Mouse (Mus musculus): Measurements from ENCODE around the gene Fam50b.
A peak's percentile ranks its signal among the peaks of the same experiment; 100 is the strongest.

The Fam50b gene

GRCm38 (mm10) chr13:34739071-34739470, 4.4 kb downstream of the Fam50b start:
- no peak for DNase-seq (ENCODE audit: low spot score)

DNA sequence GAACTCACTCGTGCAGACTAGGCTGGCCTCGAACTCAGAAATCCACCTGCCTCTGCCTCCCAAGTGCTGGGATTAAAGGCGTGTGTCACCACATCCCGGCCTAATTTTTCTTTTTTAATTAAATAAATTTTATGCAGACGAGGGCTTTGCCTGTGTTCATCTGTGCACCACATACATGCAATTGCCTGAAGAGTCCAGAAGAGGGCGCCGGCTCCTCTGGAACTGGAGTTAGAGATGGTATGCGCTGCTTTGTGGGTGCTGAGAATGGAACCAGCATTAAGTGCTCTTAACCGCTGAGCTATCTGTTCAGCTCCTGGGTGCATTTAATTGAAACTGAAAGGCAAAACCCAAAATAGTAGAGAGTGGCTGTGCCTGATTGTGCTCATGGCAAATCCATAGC, 6.6 kb downstream of the Fam50b start:
- DNase-seq (ENCODE audit: low spot score), result no peak

DNA sequence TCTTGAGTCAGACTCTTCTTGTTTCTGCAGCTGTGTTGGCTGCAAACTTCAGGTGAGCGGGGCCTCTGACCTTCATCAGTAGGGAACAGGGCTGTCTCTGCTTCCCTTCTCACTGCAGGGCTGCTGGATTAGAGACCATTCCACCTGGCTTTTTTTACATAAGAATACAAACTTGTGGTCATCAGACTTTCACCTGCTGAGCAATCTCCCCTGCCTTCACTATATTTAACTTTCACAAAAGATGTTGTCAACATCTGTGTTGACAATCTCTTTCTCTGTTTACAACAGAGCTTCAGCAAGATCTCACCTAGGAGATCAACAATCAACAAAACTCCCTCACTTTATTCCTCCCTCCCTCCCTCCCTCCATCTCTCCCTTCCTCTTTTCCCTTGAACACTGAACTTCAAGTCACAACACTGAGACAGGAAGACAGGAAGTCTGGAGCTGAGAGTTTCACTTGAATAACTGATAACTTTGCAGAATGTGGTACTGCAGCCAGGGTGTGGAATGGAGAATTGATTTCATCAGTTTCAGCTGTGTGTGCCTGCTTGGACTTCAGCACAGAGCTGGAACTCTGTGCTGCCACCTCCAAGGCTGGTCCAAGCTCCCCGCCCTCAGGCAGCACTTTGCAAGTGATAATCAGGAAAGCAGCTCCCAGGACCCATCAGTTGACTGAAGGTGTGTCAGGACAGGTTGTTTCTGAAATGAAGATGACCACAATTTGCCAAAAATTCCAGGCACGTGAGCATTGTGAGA, 7.3 kb downstream of the Fam50b start:
- no peak for DNase-seq (ENCODE audit: low spot score)

GRCm38 (mm10) chr13:34746811-34747210, 12.2 kb downstream of the Fam50b start:
- no peak for DNase-seq (ENCODE audit: low spot score)

DNA sequence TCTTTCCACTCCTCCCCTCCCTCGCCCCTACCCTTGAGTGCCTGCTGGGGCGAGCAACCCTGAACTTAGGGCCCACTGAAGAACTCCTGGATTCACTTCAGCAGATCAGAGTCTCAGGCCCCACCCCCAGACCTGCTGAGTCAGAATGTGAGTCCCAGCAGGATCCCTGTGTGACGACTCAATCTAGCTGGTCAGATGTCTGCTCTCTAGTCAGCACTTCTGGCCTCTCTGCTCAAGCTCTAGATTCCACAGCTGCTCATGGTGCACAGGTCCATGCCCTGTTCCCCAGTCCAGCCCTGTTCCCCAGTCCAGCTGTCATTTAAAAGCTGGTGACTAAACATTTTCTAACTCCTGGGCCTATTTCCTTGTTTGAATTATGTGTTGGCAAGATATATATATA, 13.9 kb downstream of the Fam50b start:
- peak; percentile 10 for DNase-seq (ENCODE audit: low spot score)

GRCm38 (mm10) chr13:34759202-34759601, 24.6 kb downstream of the Fam50b start:
- no peak for DNase-seq (ENCODE audit: low spot score)

DNA sequence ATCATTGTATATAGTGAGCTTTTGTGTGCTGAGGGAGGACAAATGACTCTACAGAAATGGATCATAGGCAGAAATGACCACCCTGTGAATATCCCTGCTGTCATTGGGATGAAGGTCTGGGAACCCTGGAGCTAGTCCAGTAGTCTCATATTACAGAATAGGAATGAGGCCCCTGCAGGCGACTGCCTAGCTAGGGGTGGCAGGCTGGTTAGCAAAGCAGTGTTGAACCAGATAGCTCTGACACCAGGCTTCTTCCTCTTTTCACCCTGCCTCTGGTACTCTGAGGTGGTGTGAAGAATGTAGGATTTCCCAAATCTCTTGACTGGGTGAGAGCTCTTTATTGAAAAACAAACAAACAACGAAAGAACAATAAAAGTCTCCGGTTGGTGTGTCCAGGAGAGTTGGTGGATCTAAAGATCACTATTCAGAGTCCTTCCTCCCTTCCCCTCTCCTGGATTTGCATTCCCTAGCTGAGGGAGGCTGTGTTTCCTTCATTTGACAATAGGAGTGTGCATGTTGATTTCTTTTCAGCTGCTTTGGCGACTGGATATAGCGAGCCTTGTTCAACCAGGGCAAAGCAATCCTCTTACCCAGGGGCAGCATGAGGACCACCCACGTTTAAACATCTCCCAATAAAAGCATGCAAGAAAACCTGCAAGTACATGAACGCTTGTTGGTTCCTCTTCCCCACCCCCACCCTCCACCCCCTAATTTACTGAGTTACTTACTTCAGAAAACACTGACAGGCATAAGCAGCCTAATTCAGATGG, 26.1 kb downstream of the Fam50b start:
- no peak for DNase-seq (ENCODE audit: low spot score)

DNA sequence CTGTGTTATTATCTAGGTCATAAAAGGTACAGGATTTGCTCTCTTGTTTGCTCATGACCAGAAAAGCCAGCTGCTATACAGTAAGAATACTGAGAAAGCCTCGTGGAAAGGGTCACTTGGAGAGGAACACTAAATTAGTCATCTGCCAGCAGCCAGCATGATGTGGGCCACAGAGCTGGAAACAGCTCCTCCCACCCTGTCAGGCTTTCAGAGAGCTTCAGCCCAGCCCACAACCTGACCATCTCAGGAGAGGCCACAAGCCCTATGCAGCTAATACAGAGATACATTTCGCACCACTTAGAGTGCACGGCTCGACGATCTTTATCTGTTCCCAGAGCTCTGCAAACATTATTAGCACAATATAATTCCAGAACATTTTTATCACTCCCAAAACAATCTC, 27.5 kb downstream of the Fam50b start:
- no peak for DNase-seq (ENCODE audit: low spot score)

- no peak for DNase-seq (ENCODE audit: low spot score)
Measured at GRCm38 (mm10) chr13:34762865-34763264, 28.2 kb downstream of the Fam50b start.

DNA sequence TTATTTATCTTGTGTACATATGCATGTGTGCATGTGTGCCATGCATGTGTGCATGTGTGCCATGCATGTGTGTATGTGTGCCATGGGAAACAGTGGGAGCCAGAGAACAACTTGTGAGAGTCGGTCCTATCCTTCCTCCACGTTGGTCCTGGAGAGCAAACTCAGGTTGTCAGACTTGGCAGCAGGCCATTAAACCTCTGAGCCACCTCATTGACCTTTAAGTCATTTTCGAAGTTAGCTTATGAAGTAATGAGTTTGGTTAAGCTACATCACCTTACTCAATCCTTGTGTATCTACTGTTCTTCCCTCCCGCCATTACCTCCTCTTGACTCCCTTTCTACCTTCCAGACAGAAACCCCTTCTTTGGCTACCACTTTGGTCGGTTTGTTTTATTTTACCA, 30.6 kb downstream of the Fam50b start:
- no peak for DNase-seq (ENCODE audit: low spot score)

GRCm38 (mm10) chr13:34766572-34766971, 31.9 kb downstream of the Fam50b start:
- DNase-seq (ENCODE audit: low spot score), result peak; percentile 62

DNA sequence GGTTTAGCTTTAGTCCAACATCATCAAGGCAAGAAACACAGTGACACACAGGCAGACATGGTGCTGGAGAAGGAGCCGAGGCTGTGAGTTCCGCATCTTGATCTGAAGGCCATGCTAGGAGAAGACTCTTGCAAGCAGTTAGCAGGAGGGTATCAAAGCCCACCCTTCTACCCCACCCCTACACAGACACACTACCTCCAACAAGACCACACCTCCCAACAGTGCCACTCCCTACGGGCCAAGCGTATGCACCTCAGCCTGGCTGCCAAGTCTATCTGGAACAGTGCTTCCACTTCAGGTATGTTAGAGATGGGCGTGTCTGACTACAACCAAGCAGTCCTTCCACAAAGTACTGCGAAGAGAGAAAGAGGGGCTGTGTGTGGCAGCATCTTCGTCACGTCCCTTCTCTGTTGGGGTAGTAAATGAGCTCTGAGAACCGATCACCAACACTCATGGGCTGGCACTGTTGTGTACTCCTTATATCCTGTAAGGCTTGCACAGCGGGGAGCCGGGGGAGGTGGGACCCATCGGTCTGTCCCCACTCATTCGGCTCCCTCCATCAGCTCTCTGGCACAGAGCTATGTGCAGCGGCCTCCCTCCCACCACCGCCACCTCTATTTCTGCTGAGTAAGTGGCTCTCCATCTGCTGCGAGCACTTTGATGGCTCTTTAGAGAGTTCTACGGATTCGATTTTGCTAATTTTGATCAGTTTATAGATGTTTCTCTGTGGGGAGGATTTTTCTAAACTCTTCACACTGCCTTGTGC, 33.1 kb downstream of the Fam50b start:
- DNase-seq (ENCODE audit: low spot score), result no peak

GRCm38 (mm10) chr13:34776767-34777166, 42.1 kb downstream of the Fam50b start:
- no peak for DNase-seq (ENCODE audit: low spot score)

GRCm38 (mm10) chr13:34780856-34781610, 46.4 kb downstream of the Fam50b start:
- DNase-seq (ENCODE audit: low spot score), result no peak

- DNase-seq (ENCODE audit: low spot score), result no peak
Measured at GRCm38 (mm10) chr13:34781611-34782009, 47.0 kb downstream of the Fam50b start.

DNA sequence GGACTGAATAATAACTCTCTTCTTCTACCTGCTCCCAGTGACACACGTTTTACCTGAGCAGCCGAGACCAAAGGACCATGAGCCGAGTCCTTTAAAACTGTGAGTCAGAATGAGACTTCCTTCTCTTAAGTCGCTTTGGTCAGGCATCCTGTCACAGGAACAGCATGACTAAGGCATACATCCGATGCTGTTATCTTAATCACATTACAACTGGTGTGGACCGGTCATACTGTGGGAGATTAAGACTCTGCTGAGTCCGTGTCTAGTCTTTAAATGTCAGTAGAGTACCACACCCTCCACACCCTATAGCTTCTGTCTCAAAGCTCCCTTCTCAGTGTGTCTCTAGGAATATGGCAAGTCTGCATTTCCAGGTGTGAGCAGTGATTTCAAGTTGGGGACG, 50.2 kb downstream of the Fam50b start:
- no peak for DNase-seq (ENCODE audit: low spot score)

- DNase-seq (ENCODE audit: low spot score), result no peak
Measured at GRCm38 (mm10) chr13:34786634-34787033, 52.0 kb downstream of the Fam50b start.

DNA sequence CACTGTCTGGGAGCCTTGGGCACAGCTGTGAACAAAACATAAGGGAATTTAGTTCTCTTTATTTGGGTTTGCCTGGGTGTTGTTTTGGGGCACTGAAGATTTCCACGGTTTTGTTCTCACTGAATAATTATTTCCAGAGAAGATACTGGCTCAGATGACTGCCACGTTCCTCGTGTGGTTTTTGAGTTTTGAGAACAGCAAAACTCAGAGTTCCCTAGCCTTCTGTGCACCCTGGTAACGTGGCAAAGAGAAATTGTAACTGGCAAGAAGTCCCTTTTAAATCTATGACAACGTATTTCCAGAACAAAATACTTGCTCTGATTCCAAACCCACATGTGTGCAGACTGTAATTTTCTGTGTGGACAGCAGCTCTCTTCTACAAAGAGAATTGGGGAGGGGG, 52.9 kb downstream of the Fam50b start:
- no peak for DNase-seq (ENCODE audit: low spot score)

GRCm38 (mm10) chr13:34789176-34789818, 54.6 kb downstream of the Fam50b start:
- DNase-seq (ENCODE audit: low spot score), result peak; percentile 92

DNA sequence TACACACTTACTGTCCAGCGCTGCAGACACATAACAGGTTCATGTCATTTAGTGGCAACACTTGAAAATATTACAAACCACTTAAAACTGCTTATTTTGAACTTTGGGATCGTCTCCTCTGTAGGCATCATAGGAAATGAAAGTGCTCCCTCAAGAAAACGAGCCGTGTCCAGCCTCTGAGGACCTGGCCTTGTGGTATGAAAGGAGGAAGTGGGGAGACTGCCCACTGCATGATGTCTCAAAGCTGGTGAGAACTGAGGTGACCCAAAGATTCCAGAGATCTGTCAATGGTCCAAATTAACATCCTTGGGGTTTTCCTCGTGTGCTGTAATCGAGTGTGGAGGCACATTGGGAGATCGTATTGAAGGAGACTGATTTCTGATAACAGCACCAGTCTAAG, 58.4 kb downstream of the Fam50b start:
- no peak for DNase-seq (ENCODE audit: low spot score)

DNA sequence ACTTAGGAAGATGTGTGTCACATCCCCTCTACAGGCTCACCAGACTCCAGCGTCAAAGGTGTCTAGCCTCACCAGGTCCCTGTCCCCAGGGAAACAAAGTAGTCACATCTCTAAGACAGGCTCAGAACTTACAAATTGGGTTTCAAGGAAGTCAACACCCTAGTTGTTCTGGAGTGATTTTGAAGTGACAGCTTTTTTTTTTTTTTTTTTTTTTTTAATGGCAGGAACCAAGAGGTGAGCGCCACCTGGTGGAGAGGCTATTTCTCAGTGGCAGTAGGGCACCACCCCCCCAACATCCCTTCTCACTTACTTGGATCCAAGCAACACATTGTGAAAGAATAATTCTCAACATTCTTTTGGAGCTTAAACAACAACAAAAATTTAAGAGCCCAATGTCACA, 59.2 kb downstream of the Fam50b start:
- DNase-seq (ENCODE audit: low spot score), result peak; percentile 82

- DNase-seq (ENCODE audit: low spot score), result peak; percentile 82
Measured at GRCm38 (mm10) chr13:34794426-34794825, 59.8 kb downstream of the Fam50b start.

Data from adipocyte (in vitro differentiated cells).